Mouse (Mus musculus): ENCODE results near the gene Slc25a13. TPM values are rescaled to one million over a fixed set of nuclear protein-coding genes. Genes with fewer than 3 reads are reported as not detected.

Slc25a13 gene
- total RNA-seq, 2 experiments from 2014 or later, result 4.6 to 7.8 TPM

DNA sequence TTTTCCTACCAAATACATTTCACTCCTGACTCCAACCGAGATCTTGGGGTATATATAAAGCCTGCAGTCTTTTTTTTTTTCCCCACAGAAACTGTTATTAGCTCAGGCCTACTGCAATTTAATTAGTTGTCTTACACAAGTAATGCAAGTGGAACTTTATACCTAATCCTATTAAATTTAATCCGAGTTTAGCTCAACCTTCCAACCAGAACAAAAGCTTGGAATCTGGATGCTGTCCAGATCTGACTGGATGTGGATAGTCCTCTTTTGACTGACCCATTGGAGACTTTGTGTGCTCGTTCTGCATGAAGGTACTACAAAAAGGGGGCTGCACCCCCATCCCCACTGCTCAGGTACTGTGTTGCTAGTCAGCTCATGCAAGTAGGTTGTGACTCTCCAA is 163.0 kb downstream of the Slc25a13 start:
- DNase-seq (ENCODE audit: low spot score in 2 of 2), result no peak

DNA sequence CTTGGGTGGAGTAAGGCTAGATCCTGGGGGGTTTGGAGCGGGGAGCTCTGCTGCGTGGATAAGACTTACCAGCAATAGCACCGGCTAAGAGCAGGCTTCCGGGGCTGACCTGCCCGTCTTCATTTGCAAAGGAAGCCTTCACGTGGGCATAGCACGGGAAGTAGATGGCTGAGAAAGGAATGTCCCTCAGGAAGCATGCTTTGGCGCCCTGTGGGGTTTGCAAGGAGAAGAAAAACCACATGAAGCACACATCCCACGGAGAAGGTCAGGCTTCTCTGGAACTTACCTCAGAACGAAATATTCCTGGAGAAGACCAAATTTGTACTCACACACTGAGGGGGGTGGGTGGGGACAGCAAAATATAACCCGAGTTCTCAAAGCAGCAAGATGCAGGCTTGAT is 164.3 kb downstream of the Slc25a13 start:
- no peak for DNase-seq (ENCODE audit: low spot score in 2 of 2)

DNA sequence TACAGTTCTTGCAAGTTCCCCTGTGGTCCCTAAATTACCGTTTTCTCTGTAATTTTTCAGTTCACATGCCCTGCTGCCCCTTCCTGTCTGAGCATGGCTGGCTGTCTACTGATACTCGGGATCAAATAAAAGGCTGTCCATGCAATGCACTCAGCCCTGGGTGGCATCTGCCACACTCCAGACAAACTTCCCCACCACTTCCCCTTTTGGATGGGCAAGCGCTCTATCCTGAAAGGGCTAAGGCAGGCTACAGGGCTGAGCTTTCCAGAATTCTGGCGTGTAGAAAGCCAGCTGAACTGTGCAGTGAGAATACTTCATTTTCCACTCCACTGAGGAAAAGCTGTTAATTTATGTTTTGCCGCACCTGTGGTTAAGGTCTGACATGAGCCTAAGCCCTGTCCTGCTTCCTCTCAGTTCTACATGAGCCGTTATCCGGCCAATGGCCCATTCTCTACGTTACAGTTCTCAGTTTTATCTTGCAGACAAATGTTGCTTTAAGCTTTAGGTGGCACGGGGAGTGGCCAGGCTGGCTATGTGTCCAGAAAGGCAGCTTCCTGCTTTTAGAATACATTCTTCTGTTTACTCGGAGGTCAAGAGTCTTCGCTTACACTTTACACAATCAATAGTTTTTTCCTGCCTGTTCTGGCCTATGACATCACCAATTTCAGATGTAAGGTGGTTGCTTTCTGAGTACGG is 170.1 kb downstream of the Slc25a13 start:
- no peak for DNase-seq (ENCODE audit: low spot score in 2 of 2)

DNA sequence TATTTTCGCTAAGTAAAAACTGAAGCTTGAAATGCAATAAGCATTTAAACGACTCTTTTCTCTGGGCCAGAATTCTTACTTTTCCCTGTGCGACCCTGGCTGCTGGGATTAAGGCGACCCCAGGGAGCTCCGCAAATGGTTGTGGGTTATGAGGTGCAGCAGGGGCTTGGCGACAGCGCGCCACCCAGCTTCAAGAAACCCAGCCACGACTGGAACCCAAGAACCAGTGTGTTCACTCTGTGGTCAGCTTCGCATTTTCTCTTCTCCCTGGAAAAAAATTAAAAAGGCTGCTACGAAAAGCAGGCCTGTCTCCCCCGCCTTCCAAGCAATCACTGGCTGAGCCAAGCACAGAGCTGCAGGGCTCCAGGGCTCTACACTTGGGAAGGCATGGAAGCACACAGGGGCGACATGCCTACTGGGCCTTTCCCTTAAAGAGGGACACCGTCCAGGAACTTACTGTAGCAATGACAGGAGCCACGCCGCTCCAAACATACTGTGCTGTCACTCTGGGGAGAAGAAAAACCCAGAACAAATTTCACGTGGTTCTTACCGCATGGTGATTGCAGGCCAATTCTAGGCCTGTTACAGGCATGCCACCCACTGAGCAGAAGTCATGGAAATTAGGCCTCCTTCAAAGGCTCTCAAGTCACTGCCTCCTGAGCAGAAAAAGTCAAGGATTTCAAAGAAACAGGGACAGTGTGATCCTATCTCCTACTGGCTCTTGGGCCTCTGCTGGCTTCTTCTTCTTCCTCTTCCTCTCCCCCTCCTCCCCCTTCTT is 178.0 kb downstream of the Slc25a13 start:
- no peak for DNase-seq (ENCODE audit: low spot score in 2 of 2)

DNA sequence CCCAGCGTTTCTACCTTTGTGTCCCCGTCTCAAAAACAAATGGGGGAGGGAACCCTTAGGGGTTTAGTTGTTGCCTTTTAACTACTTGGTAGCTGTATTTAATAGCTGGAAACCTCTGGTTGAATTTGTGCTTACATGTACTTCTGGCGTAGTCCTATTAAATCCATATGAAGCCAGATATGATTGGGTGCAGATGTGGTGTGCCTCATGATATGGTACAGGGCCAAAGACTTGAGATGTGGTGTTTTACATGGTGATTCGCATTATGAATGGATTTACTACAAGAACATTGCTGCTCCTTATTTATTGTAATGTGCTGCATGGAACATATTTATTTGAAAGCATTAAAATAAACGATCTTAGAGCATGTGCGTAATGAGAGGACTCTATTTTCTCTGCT is 189.3 kb downstream of the Slc25a13 start:
- no peak for DNase-seq (ENCODE audit: low spot score in 2 of 2)

DNA sequence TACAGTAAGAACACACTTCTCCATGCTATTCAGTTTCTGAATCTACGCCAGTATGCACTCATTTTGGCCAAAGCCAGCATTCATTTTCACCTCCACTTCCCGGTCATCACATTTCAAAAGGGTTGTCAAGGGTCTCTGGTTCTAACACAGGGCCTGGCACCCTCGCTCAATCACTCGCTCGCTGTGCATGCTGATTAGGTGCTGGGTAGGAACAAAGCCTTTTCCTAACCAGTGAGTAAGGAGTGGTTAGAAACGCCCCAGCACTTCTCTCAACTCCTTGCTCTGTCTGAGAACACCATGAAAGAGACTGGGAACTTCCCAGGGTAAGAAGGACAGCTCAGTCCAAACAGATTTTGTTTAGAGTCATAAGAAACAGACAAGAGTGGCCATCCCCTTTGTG is 193.0 kb downstream of the Slc25a13 start:
- DNase-seq (ENCODE audit: low spot score in 2 of 2), result no peak

DNA sequence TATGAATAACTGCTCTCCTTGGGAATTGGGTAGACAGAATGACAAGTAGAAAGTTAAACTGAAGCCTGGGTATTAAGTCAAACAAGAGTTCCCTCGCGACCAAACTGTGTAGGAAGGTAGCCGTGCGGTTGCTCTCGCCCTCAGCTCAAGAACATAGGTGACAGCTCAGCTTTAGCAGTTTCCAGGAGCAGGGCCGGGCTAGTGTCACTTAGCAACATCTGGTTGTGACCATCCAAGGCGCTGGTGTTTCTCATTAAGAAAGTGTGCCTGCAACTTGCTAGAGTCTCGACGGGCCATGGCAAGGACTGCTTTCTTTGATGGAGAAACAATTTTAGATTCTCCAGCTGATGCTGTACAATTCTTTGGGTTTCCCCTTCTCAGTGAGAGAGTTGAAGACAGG is 200.0 kb downstream of the Slc25a13 start:
- DNase-seq (ENCODE audit: low spot score in 2 of 2), result no peak

DNA sequence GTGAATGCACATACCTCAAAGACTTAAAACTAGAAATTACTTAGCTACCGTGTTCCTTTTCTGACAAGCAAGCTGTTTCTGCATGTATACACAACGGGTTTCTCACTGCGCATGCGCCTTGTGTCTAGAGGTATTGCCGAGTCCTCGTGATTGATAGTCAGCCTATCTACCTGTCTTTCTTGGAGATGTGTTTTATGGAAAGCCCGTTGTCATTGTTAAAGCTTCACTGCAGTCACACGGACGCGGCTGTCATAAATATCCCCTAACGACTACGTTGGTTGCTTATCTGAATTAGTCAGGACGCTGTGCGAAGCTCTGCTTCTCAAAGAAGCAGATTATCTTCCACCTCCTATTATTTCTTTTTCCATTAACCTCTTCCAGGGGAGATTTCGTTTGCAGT is 201.4 kb downstream of the Slc25a13 start:
- DNase-seq (ENCODE audit: low spot score in 2 of 2), result no peak

DNA sequence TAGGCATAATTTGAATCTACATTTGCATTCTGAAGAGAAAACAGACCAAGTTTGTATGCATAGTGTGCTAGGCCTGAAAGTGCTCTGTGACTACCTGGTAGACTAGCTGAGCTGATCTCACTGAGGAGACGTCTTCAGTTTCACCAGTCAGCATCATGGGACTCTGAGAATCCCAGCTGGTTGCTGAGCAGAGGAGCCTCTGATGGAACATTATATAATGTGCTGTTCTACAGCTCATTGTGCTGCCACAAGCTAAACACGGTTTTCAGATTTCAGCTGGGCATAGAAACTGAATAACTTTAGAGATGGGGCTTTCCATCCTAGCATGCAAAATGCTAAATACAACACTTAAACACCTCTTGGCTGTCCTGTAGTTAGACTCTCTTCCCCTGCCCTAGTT is 205.6 kb downstream of the Slc25a13 start:
- no peak for DNase-seq (ENCODE audit: low spot score in 2 of 2)

DNA sequence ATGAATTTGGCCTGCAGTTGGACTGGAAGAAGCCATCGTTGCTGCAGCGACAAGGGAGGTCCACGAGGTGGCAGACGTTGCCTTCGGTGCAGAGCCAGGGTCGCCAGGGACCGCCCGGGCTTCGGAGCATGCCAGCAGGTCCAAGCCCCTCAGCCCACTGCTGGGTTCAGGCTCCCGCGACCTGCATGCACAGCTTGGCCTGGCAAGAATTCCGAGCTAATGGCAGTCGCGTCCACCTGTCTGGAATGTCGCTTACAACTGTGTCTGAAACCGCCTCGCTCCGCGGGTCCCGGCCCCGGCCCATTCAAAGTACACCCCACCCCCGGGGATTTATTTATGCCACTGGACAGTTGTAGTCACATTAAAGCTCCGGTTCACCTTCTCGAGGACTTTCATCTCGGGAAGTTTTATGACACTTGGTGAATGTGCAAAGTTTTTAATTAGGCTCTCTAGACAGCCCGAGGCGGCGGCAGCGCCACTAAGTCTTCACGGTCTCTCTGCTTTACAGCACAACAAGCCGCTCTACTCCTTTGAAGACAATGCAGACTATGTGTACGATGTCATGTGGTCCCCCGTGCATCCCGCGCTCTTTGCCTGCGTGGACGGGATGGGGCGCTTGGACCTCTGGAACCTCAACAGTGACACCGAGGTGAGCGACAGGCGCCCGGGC is 211.1 kb downstream of the Slc25a13 start:
- peak; percentile 51 to 66 for DNase-seq (ENCODE audit: low spot score in 2 of 2)

DNA sequence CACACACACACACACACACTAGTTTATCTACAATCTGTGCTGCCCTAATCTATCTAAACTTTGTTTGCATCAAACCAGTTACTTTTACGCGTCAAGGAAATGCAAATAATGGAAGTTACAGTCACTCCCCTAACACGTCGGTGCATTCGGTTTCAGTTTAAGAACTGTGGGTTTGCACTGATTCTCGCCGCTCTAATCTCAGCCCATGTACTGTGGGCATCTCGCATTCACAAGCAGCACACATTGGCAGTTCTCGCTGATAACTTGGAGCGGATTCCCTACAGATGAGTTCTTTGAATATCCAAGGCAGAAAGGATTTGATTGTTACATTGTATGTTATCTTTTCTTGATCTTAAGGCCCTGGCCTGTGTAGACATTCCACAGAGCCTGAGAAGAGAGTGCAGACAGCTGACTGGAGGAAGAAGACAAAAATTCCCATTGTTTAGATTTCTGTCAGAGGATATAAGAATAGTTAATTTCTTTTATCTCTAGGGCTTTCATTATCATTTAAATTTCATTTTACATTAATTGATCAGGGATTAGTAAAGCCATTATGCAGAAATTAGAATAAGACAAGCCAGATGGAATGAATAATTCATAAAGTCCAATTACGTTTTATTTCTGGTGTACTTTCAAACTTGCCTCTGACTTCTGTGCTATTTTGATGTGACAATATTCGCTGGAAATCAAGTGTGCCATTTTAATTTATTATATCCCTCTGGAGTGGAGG is 212.1 kb downstream of the Slc25a13 start:
- no peak for DNase-seq (ENCODE audit: low spot score in 2 of 2)

DNA sequence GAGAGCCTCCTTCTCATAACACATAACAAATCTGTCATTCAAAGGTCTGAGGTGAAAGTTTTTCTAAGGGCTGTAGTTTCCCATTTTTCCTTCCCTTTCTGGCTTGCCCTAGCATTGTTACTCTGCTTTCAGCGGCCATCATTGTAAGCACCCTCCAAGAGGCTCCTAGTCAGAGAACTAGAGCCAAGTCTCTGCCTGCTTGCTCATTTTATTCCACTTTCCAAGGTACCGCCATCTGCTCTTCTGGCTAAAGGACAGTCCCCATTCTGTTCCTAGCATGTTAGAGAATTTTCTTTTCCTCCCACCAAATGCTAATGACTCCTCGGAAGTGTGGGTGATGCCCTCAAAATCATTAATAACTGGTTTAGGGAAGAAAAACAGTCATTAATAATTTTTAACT is 214.9 kb downstream of the Slc25a13 start:
- DNase-seq (ENCODE audit: low spot score in 2 of 2), result no peak

DNA sequence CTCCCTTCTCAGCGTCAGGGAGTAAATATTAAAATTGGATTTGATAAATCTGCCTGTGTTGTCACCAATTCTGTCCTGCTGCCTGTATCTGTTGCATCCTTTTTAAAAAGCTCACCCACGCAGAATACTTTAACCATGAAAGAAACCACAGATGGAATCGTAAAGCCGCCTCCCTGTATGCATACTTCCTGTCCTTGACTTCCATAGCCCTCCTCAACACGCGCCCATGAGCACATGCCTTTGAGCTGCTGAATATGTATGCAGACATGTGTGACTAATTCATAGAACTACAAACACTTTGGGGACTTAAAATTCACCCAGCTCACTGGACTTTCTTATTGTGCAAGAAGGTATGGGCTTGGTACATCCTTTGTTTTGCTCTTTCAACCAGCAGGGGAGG is 219.4 kb downstream of the Slc25a13 start:
- DNase-seq (ENCODE audit: low spot score in 2 of 2), result no peak

DNA sequence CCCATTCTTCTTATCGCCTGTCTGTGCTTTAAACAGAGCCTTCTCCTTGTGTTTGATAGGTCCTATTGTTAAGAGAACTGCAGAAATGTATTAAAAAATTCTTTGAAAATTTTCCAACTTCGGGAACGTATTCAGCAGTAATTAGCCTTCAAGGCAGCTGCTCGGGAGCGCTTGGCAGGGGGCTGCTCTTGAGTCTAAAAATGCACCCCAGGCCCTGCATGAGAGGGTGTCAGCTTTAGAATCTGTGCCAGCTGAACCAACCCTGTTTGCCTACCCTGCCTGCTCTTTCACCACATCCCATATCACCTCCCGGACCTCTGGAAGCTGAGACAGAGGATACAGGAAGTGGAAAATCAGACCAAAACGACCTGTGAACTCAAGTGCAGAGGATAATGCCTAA is 223.9 kb downstream of the Slc25a13 start:
- DNase-seq (ENCODE audit: low spot score in 2 of 2), result no peak

DNA sequence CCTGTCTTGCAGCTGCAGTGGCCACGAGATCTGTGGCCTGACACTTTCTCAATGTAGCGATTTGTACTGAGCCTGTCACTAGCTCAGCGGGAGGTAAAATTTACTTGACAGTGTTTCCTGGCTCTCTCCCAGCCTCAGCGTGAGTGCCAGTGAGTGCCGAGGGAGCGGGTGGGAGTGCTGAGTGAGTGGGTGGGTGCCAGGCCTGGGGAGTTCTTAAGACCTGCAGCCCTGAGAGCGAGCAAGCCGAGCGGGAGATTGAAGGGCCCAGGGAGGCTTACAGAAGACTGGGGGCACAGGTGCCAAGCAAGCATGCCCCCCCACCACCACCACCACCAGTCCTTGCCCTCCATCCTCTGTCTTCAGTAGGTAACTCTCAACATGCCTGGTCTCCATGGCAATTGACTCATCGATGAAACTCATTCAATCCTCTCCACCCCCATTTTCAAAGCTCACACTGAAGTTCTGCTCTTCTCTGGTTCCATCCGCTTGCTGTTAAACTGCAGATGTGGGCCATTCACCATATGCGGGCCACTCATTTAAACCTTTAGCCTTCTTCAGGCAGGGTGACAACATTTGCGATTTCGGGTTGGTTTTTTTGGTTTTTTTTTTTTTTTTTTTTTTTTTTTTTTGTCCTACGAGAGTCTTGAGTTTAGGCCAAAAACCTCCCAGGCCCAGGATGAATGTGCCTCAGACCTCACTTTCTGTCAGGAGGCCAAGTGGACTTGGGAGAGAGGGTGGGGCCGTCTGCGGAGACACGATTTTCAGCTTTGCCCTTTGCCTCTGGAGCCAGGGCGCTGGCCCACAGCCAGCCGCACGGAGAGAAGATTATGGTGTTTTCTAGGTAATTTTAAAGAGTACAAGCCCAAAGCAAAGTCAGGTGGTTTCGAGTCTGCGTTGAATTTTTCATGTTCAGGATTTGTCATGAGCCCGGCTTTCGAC is 224.9 kb downstream of the Slc25a13 start:
- peak in 1 of 2 experiments; percentile 17 for DNase-seq (ENCODE audit: low spot score in 2 of 2)

DNA sequence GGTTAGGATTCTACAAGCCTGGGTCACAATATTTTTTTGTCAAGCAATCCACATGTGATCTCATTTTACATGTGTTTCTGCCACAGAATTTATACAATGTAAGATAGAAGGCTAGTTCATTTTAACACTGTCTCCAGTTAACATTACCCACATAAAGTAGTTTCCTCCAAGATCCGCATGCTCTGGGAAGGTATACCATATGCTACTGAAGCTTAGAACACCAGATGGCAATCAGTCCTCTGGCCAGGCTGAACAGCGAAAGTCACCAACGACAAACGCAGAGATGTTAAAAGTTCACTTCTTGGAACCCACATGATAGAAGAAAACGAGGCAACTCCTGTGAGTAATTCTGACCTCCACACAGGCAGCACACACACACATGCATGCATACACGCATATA is 225.7 kb downstream of the Slc25a13 start:
- no peak for DNase-seq (ENCODE audit: low spot score in 2 of 2)
